Mouse (Mus musculus) layer of hippocampus, postnatal 25 days (tissue): Measurements from ENCODE around the gene Olfr13. TPM values are rescaled to one million over a fixed set of nuclear protein-coding genes. Genes with fewer than 3 reads are reported as not detected.
"Not testable (repeated sequence)": the region's sequence is repeated elsewhere in the genome, so short reads cannot be mapped to it uniquely, and the experiment has no call there.

Experiments
- DNase-seq, 2 experiments: peaks; one replicate each; pipeline ENCODE4 v3.0.0; 2022; ENCODE audit warnings: mixed read lengths in 2 of 2, low spot score in 1 of 2; ENCODE audit errors: extremely low spot score in 1 of 2
- total RNA-seq, 2 experiments: library from RNA; stranded (reverse); gene quantifications; 2 replicates each; pipeline ENCODE4 v1.2.3; 2021

The Olfr13 gene
- not detected for total RNA-seq

GRCm38 (mm10) chr6:43171840-43172239 is at the start of gene Olfr13:
Olfr13 (plus strand) TSS chr6:43172140.
- no peak for DNase-seq

GRCm38 (mm10) chr6:43146267-43146666 is 25.7 kb upstream of the Olfr13 start, which contains the start of gene Olfr237-ps1:
Olfr237-ps1 (plus strand) TSS chr6:43146567.
- DNase-seq: not testable (repeated sequence)

GRCm38 (mm10) chr6:43159502-43159901 is 12.4 kb upstream of the Olfr13 start:
- DNase-seq: no peak

GRCm38 (mm10) chr6:43162982-43163381 is 9.0 kb upstream of the Olfr13 start, which contains the start of gene Olfr437:
Olfr437 (plus strand) TSS chr6:43163282.
- no peak for DNase-seq

- DNase-seq: no peak
Measured at GRCm38 (mm10) chr6:43167246-43167645, 4.7 kb upstream of the Olfr13 start.

- DNase-seq: no peak
Measured at GRCm38 (mm10) chr6:43178129-43178528, 6.2 kb downstream of the Olfr13 start.

GRCm38 (mm10) chr6:43178584-43179501 is 6.9 kb downstream of the Olfr13 start:
- DNase-seq: no peak

- no peak for DNase-seq
Measured at GRCm38 (mm10) chr6:43190986-43191385, 19.0 kb downstream of the Olfr13 start.

- DNase-seq: no peak
Measured at GRCm38 (mm10) chr6:43196781-43197180, 24.8 kb downstream of the Olfr13 start, which contains the start of gene Olfr435. Olfr435 (plus strand) TSS chr6:43197146.

GRCm38 (mm10) chr6:43198094-43198493 is 26.2 kb downstream of the Olfr13 start:
- DNase-seq: no peak

GRCm38 (mm10) chr6:43202786-43203185 is 30.8 kb downstream of the Olfr13 start:
- DNase-seq: no peak

- no peak for DNase-seq
Measured at GRCm38 (mm10) chr6:43205355-43205754, 33.4 kb downstream of the Olfr13 start.

- not testable (repeated sequence) for DNase-seq
Measured at GRCm38 (mm10) chr6:43212873-43213272, 40.9 kb downstream of the Olfr13 start, which contains the start of gene Olfr434. Olfr434 (plus strand) TSS chr6:43213021.

Other genes starting within 250 kb of the Olfr13 start
- gene Olfr444, start 223.1 kb upstream of the Olfr13 start, total RNA-seq: not detected
- not detected for gene Olfr441, start 65.8 kb upstream of the Olfr13 start, total RNA-seq
- gene Olfr237-ps1, start 25.6 kb upstream of the Olfr13 start, total RNA-seq: not detected
- not detected for gene Olfr437, start 8.9 kb upstream of the Olfr13 start, total RNA-seq
- not detected for gene Olfr435, start 25.0 kb downstream of the Olfr13 start, total RNA-seq
- gene Olfr434, start 40.9 kb downstream of the Olfr13 start, total RNA-seq: not detected
- gene Olfr47, start 59.4 kb downstream of the Olfr13 start, total RNA-seq: not detected
- 1 to 10 TPM; 2.0 to 2.2 TPM for gene Arhgef5, start 93.4 kb downstream of the Olfr13 start, total RNA-seq
- gene Nobox, start 137.4 kb downstream of the Olfr13 start, total RNA-seq: not detected